Mouse (Mus musculus) gastrocnemius, postnatal 14 days (tissue): ENCODE measurements at regions not wholly inside any gene's neighbourhood (a gene's known extent, or its start where the extent isn't known, plus 50 kb on each side); places are given as distances from the start of the nearest gene placed in this dataset.

Source experiments
- DNase-seq: peaks from one replicate; pipeline ENCODE4 v3.0.0; 2021; ENCODE audit warnings: mixed read lengths
- intact Hi-C: fragments of 180-260 bp; cut with DNase I; formaldehyde crosslinking; loops from one replicate; pipeline ENCODE4 v1.15.1; 2025; ENCODE audit warnings: low total_unique reads

- intact Hi-C loops: no loop called here
Observed at GRCm38 (mm10) chr8:29460119-29460518, 2012.6 kb downstream of the Poteg start.

GRCm38 (mm10) chr8:29492931-29493330 is 2045.5 kb downstream of the Poteg start:
- intact Hi-C loops: no loop called here
- DNase-seq: no peak

More at GRCm38 (mm10) chr8:29460119-29460518, 2012.6 kb downstream of the Poteg start:
- DNase-seq: no peak

- DNase-seq: no peak
- intact Hi-C loops: loop anchor here (5.0 kb wide), 1 partner anchor 275 kb away; no protein-coding TSS in a partner anchor
Observed at GRCm38 (mm10) chr8:29527327-29527726, 2079.9 kb downstream of the Poteg start.

- no peak for DNase-seq
Observed at GRCm38 (mm10) chr8:29531565-29531964, 2084.1 kb downstream of the Poteg start.

GRCm38 (mm10) chr8:29538016-29538415 is 2090.5 kb downstream of the Poteg start:
- DNase-seq: no peak
- intact Hi-C loops: no loop called here

More at GRCm38 (mm10) chr8:29531565-29531964, 2084.1 kb downstream of the Poteg start:
- intact Hi-C loops: no loop called here

GRCm38 (mm10) chr8:29539856-29540255 is 2092.4 kb downstream of the Poteg start:
- intact Hi-C loops: no loop called here
- no peak for DNase-seq

- no peak for DNase-seq
- intact Hi-C loops: no loop called here
Observed at GRCm38 (mm10) chr8:29544142-29544541, 2096.7 kb downstream of the Poteg start.

- intact Hi-C loops: no loop called here
- no peak for DNase-seq
Observed at GRCm38 (mm10) chr8:29585671-29586070, 2138.2 kb downstream of the Poteg start.

- intact Hi-C loops: no loop called here
- DNase-seq: no peak
Observed at GRCm38 (mm10) chr8:29594129-29594528, 2146.7 kb downstream of the Poteg start.

- intact Hi-C loops: no loop called here
- DNase-seq: no peak
Observed at GRCm38 (mm10) chr8:29614098-29614497, 2166.6 kb downstream of the Poteg start.

GRCm38 (mm10) chr8:29661616-29662015 is 2214.1 kb downstream of the Poteg start:
- no peak for DNase-seq

GRCm38 (mm10) chr8:29675870-29676269 is 2228.4 kb downstream of the Poteg start:
- intact Hi-C loops: no loop called here

More at GRCm38 (mm10) chr8:29661616-29662015, 2214.1 kb downstream of the Poteg start:
- intact Hi-C loops: loop anchor here (5.0 kb wide), 1 partner anchor 44 kb away; no protein-coding TSS in a partner anchor

GRCm38 (mm10) chr8:29683340-29683739 is 2235.9 kb downstream of the Poteg start:
- intact Hi-C loops: no loop called here
- no peak for DNase-seq

More at GRCm38 (mm10) chr8:29675870-29676269, 2228.4 kb downstream of the Poteg start:
- no peak for DNase-seq

GRCm38 (mm10) chr8:29686594-29686993 is 2239.1 kb downstream of the Poteg start:
- no peak for DNase-seq
- intact Hi-C loops: no loop called here

GRCm38 (mm10) chr8:29695698-29696097 is 2248.2 kb downstream of the Poteg start:
- intact Hi-C loops: no loop called here
- no peak for DNase-seq
